Mouse (Mus musculus): ENCODE data around the gene Snx25. TPM values are rescaled to one million over a fixed set of nuclear protein-coding genes. Genes with fewer than 3 reads are reported as not detected.

Snx25 gene
- total RNA-seq, 2 experiments from 2014 or later: 5.8 to 7.4 TPM

- no peak for DNase-seq (ENCODE audit: low spot score)
Measured at GRCm38 (mm10) chr8:46022203-46022602, 129.8 kb downstream of the Snx25 start.

- DNase-seq (ENCODE audit: low spot score): no peak
Measured at GRCm38 (mm10) chr8:46010746-46011680, 140.9 kb downstream of the Snx25 start.

GRCm38 (mm10) chr8:46010306-46010705 lies 141.7 kb downstream of the Snx25 start:
- DNase-seq (ENCODE audit: low spot score): no peak

- no peak for DNase-seq (ENCODE audit: low spot score)
Measured at GRCm38 (mm10) chr8:46007050-46007672, 144.8 kb downstream of the Snx25 start.

- no peak for DNase-seq (ENCODE audit: low spot score)
Measured at GRCm38 (mm10) chr8:46005596-46005995, 146.4 kb downstream of the Snx25 start, which contains the start of gene Ankrd37. Gene Ankrd37 (minus strand): TSS chr8:46005707.

GRCm38 (mm10) chr8:45999784-46000705 lies 151.9 kb downstream of the Snx25 start:
- DNase-seq (ENCODE audit: low spot score): peak; percentile 99

- DNase-seq (ENCODE audit: low spot score): no peak
Measured at GRCm38 (mm10) chr8:45999138-45999783, 152.7 kb downstream of the Snx25 start, which contains the start of gene Lrp2bp. Gene Lrp2bp (plus strand): TSS chr8:45999303.

- no peak for DNase-seq (ENCODE audit: low spot score)
Measured at GRCm38 (mm10) chr8:45998228-45998627, 153.7 kb downstream of the Snx25 start.

GRCm38 (mm10) chr8:45995576-45995975 lies 156.4 kb downstream of the Snx25 start:
- no peak for DNase-seq (ENCODE audit: low spot score)

- no peak for DNase-seq (ENCODE audit: low spot score)
Measured at GRCm38 (mm10) chr8:45994111-45994510, 157.8 kb downstream of the Snx25 start.

- DNase-seq (ENCODE audit: low spot score): no peak
Measured at GRCm38 (mm10) chr8:45990631-45991310, 161.2 kb downstream of the Snx25 start.

- no peak for DNase-seq (ENCODE audit: low spot score)
Measured at GRCm38 (mm10) chr8:45988189-45988588, 163.8 kb downstream of the Snx25 start.

- no peak for DNase-seq (ENCODE audit: low spot score)
Measured at GRCm38 (mm10) chr8:45986665-45987064, 165.3 kb downstream of the Snx25 start.

Other genes starting within 250 kb of the Snx25 start
- gene Ccdc110, start 217.5 kb downstream of the Snx25 start, total RNA-seq (2021): under 1 TPM; 0.09 to 0.14 TPM
- gene 1700029J07Rik, start 176.9 kb downstream of the Snx25 start, total RNA-seq (2021): under 1 TPM; 0.25 to 0.28 TPM
- 10 to 100 TPM; 37.7 to 38.1 TPM for gene Ufsp2, start 176.6 kb downstream of the Snx25 start, total RNA-seq (2021)
- gene Lrp2bp, start 152.9 kb downstream of the Snx25 start, total RNA-seq (2021): 1 to 10 TPM; 1.7 to 3.0 TPM
- 1 to 10 TPM; 2.3 to 2.9 TPM for gene Ankrd37, start 146.5 kb downstream of the Snx25 start, total RNA-seq (2021)
- 10 to 100 TPM; 13.6 to 14.9 TPM for gene Cfap97, start 388 bp downstream of the Snx25 start, total RNA-seq (2021)
- 1,000 to 10,000 TPM; 2,853 to 2,971 TPM for gene Slc25a4, start 59.1 kb upstream of the Snx25 start, total RNA-seq (2021)
- 1 to 10 TPM; 1.1 to 1.4 TPM for gene Helt, start 142.5 kb upstream of the Snx25 start, total RNA-seq (2021)